Mouse (Mus musculus) neural tube, embryonic 13.5 days (tissue): ENCODE data around the gene Chrna1. TPM values are rescaled to one million over a fixed set of nuclear protein-coding genes. Genes with fewer than 3 reads are reported as not detected.
A peak's percentile ranks its signal among the peaks of the same experiment; 100 is the strongest.

Source experiments
- ATAC-seq: fragments of 200-750 bp; cut with Nextera tagmentation; 2 replicates; pipeline ENCODE4 v1.8.0; 2017; ENCODE audit warnings: low read depth, mild to moderate bottlenecking, moderate TSS enrichment, moderate library complexity
- H3K27ac ChIP-seq: fragments of 300-500 bp; sonication (generic); replicated peaks from 2 replicates; pipeline ENCODE4 v1.5.1; 2015; ENCODE audit warnings: moderate library complexity, mild to moderate bottlenecking, inconsistent platforms
- H3K27me3 ChIP-seq: fragments of 300-500 bp; sonication (generic); 2 replicates; pipeline ENCODE4 v1.6.1; 2015; ENCODE audit warnings: mild to moderate bottlenecking, inconsistent platforms
- H3K36me3 ChIP-seq: fragments of 300-500 bp; sonication (generic); 2 replicates; pipeline ENCODE4 v1.6.1; 2015; ENCODE audit warnings: mild to moderate bottlenecking, inconsistent platforms
- H3K4me1 ChIP-seq: fragments of 300-500 bp; sonication (generic); replicated peaks from 2 replicates; pipeline ENCODE4 v1.6.1; 2015; ENCODE audit warnings: inconsistent platforms
- H3K4me2 ChIP-seq: fragments of 300-500 bp; sonication (generic); 2 replicates; pipeline ENCODE4 v1.6.1; 2015; ENCODE audit warnings: inconsistent platforms, mild to moderate bottlenecking, moderate library complexity
- H3K4me3 ChIP-seq: fragments of 300-500 bp; sonication (generic); 2 replicates; pipeline ENCODE4 v1.5.1; 2015; ENCODE audit warnings: mild to moderate bottlenecking, inconsistent platforms
- H3K9ac ChIP-seq: fragments of 300-500 bp; sonication (generic); 2 replicates; pipeline ENCODE4 v1.6.1; 2015; ENCODE audit warnings: moderate library complexity, mild to moderate bottlenecking, inconsistent platforms
- H3K9me3 ChIP-seq: fragments of 300-500 bp; sonication (generic); 2 replicates; pipeline ENCODE4 v1.6.1; 2016; ENCODE audit warnings: inconsistent platforms
- WGBS: fragments of 180-500 bp; shearing (Covaris S2); methylation state at CpG from one replicate; pipeline ENCODE4 v1.1.7; 2015; 5-methylcytosine and 5-hydroxymethylcytosine counted together
- polyA plus RNA-seq: library from polyadenylated mRNA; unstranded; fragments of >200 nt; fragmentation: Nextera tagmentation; extraction: Ambion mirVana; gene quantifications from 2 replicates; pipeline ENCODE4 v1.2.1, GENCODE M21; 2015

The Chrna1 gene
- polyA plus RNA-seq, 1 experiment from 2014 or later: 0.52 TPM

GRCm38 (mm10) chr2:73607146-73607545 lies 27.0 kb upstream of the Chrna1 start:
- Histone ChIP-seq H3K4me2 (no peak overlapping the region), H3K4me1 (peaks cover 5% of the 10 kb centered on the region), H3K4me3 (no peak overlapping the region), H3K36me3 (peaks cover 19% of the 10 kb centered on the region), H3K27me3 (no peaks in the 10 kb centered on the region), H3K9ac (no peak overlapping the region), H3K9me3 (no peaks in the 10 kb centered on the region), H3K27ac (no peak overlapping the region; the same call in 1 of the 2 replicates)
- 60% methylated on average over 2 of the region's 2 CpGs for WGBS
- no peak for ATAC-seq

- Histone ChIP-seq H3K36me3 (peaks cover 16% of the 10 kb centered on the region), H3K9ac (no peak overlapping the region)
- 94% methylated on average over 6 of the region's 6 CpGs for WGBS
Measured at GRCm38 (mm10) chr2:73606616-73607015, 26.5 kb upstream of the Chrna1 start.

GRCm38 (mm10) chr2:73605077-73605476 lies 24.9 kb upstream of the Chrna1 start:
- 69% methylated on average over 8 of the region's 8 CpGs for WGBS
- Histone ChIP-seq H3K4me1 (peaks cover 5% of the 10 kb centered on the region), H3K36me3 (0 out of 2 replicates have a peak, but pooled peaks cover 2% of the 10 kb centered on the region), H3K9me3 (no peaks in the 10 kb centered on the region), H3K4me3 (no peak overlapping the region), H3K27me3 (no peaks in the 10 kb centered on the region), H3K27ac (no peak overlapping the region), H3K9ac (no peak overlapping the region), H3K4me2 (no peak overlapping the region)
- ATAC-seq: 0 out of 2 replicates have a peak, but pooled peaks have one; percentile 45

More at GRCm38 (mm10) chr2:73606616-73607015, 26.5 kb upstream of the Chrna1 start:
- Histone ChIP-seq H3K27me3 (no peaks in the 10 kb centered on the region), H3K4me3 (no peak overlapping the region), H3K4me1 (peaks cover 5% of the 10 kb centered on the region), H3K4me2 (no peak overlapping the region), H3K9me3 (no peaks in the 10 kb centered on the region), H3K27ac (no peak overlapping the region)
- no peak for ATAC-seq

DNA sequence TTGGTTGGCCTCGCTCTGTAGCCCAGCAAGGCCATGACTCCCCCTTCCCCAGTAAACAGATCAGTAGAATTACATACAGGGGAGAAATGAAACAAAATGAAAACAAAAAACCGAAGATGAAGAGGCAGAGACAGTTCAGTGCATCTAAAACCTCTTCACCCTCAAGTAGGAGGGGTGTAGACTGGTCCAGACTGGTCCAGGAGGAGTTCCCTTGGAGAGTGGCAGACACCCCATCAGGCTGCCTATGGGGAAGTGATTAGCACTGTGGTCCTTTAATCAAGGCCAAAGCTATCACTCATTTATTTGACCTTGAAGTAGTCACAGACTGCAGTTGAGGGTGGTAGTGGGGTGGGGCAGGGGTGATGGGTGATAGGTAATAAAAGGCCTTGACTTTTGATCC lies 24.4 kb upstream of the Chrna1 start:
- Histone ChIP-seq H3K27me3 (no peaks in the 10 kb centered on the region), H3K36me3 (no peaks in the 10 kb centered on the region), H3K9ac (no peak overlapping the region), H3K4me1 (peaks cover 5% of the 10 kb centered on the region), H3K9me3 (no peaks in the 10 kb centered on the region), H3K4me2 (no peak overlapping the region), H3K4me3 (no peak overlapping the region), H3K27ac (no peak overlapping the region)
- ATAC-seq: no peak
- 85% methylated on average over 2 of the region's 2 CpGs for WGBS

DNA sequence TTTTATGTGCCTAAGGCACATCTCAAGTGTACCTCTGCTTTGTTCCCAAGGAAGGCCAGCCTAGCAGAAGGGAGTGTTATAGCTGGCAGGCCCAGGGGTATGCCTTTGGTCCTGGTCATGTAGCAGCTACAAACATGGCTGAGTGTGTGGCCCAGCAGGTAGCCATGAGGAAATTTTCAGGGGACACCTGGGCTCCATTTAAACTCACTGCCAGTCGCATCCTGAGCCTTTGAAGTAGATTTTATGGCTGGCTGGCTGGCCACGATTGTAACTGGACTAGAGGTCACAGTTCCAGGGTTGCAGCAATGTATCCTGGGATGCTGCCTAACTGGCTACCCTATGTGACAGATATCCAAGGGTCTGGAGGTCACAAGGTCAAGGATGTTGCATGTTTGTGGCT lies 20.5 kb upstream of the Chrna1 start:
- no peak overlapping the region for H3K27ac ChIP-seq
- H3K4me3 ChIP-seq: no peak overlapping the region
- no peak overlapping the region for H3K9ac ChIP-seq
- H3K4me1 ChIP-seq: peaks cover 5% of the 10 kb centered on the region
- WGBS: 14% methylated on average over 2 of the region's 2 CpGs
- H3K9me3 ChIP-seq: no peaks in the 10 kb centered on the region
- no peaks in the 10 kb centered on the region for H3K36me3 ChIP-seq
- no peak overlapping the region for H3K4me2 ChIP-seq
- no peaks in the 10 kb centered on the region for H3K27me3 ChIP-seq
- ATAC-seq: no peak

DNA sequence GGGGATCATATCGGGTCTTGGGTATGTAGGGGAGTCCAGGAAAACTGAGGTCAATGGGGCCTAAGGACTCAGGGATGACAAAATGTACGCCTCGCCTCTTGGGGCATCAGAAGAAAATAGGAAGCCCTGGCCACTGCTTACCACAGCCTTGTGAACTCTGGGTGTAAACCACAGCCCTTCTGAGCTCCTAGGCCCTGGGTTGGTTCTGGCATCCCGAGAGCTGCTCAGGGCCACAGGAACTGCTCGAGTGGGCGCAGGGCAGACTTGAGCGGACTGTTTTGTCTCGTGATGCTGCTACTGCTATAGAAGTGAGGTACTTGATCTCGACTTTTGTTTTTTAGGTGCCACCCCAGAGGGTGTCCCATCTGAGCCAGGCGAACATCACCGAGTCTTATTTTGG lies 17.6 kb upstream of the Chrna1 start:
- no peaks in the 10 kb centered on the region for H3K27me3 ChIP-seq
- no peaks in the 10 kb centered on the region for H3K36me3 ChIP-seq
- no peak overlapping the region for H3K9ac ChIP-seq
- no peak overlapping the region for H3K27ac ChIP-seq
- ATAC-seq: no peak
- H3K4me1 ChIP-seq: 0 out of 2 replicates have a peak, but pooled peaks cover 4% of the 10 kb centered on the region
- WGBS: 94% methylated on average over 11 of the region's 11 CpGs
- H3K4me3 ChIP-seq: no peak overlapping the region
- H3K9me3 ChIP-seq: no peaks in the 10 kb centered on the region
- H3K4me2 ChIP-seq: no peak overlapping the region

GRCm38 (mm10) chr2:73596786-73597185 lies 16.6 kb upstream of the Chrna1 start:
- H3K27ac ChIP-seq: no peak overlapping the region
- no peak for ATAC-seq
- no peaks in the 10 kb centered on the region for H3K9me3 ChIP-seq
- H3K4me3 ChIP-seq: no peak overlapping the region
- H3K27me3 ChIP-seq: no peaks in the 10 kb centered on the region
- peaks cover 10% of the 10 kb centered on the region; the same call in 1 of the 2 replicates for H3K4me1 ChIP-seq
- no peaks in the 10 kb centered on the region for H3K36me3 ChIP-seq
- WGBS: 33% methylated on average over 9 of the region's 9 CpGs
- H3K9ac ChIP-seq: no peak overlapping the region
- 0 out of 2 replicates have a peak overlapping the region, but pooled peaks have one; percentile 16 for H3K4me2 ChIP-seq

DNA sequence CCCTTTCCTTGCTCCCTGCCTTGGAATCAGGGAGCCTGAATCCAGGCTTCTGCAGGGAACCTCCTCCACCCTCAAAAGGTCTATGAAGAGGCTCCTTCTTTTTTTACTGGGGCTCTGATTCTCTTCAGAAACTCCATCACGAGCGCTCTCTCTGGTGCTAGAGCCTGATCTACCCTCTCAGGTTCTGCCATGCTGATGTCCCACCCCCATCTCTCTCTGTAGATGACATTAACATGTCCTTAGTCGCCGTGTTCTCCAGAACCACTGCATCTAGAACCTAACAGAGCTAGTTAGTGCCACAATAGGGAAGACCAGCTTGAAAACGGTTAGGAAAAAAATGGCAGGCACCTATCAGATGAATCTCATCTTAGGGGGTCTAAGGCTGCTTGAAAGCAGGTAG lies 16.2 kb upstream of the Chrna1 start:
- H3K4me1 ChIP-seq: peaks cover 10% of the 10 kb centered on the region; the same call in 1 of the 2 replicates
- no peaks in the 10 kb centered on the region for H3K27me3 ChIP-seq
- ATAC-seq: no peak
- H3K9me3 ChIP-seq: no peaks in the 10 kb centered on the region
- H3K4me2 ChIP-seq: 0 out of 2 replicates have a peak overlapping the region, but pooled peaks have one; percentile 16
- no peak overlapping the region for H3K4me3 ChIP-seq
- no peaks in the 10 kb centered on the region for H3K36me3 ChIP-seq
- 73% methylated on average over 5 of the region's 5 CpGs for WGBS
- no peak overlapping the region for H3K9ac ChIP-seq
- H3K27ac ChIP-seq: no peak overlapping the region

DNA sequence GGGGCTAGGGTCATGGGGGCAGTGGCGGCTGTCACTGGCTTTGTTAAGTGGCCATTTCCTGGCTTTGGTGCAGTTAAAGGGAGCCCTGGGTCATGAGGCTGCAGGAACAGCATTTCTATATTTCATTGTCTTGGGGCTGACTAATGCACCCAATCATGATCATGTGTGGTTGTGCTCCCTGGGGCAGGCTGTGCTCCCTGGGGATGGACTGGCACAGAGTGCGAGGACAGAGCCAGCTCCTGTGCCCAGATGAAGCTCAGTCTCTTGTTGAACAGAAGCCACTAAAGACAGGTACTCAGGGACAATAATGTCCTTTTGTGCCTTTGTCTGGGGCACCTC lies 12.9 kb upstream of the Chrna1 start:
- peaks cover 25% of the 10 kb centered on the region for H3K4me1 ChIP-seq
- no peak overlapping the region for H3K9ac ChIP-seq
- no peak overlapping the region for H3K4me3 ChIP-seq
- no peaks in the 10 kb centered on the region for H3K9me3 ChIP-seq
- no peak overlapping the region for H3K27ac ChIP-seq
- no peak for ATAC-seq
- H3K27me3 ChIP-seq: no peaks in the 10 kb centered on the region; the same call in 1 of the 2 replicates
- 70% methylated on average over 2 of the region's 2 CpGs for WGBS
- H3K36me3 ChIP-seq: no peaks in the 10 kb centered on the region
- H3K4me2 ChIP-seq: no peak overlapping the region

GRCm38 (mm10) chr2:73592231-73593100 lies 12.3 kb upstream of the Chrna1 start:
- Histone ChIP-seq H3K27me3 (no peaks in the 10 kb centered on the region; the same call in 1 of the 2 replicates), H3K4me2 (no peak overlapping the region), H3K9me3 (no peaks in the 10 kb centered on the region), H3K27ac (no peak overlapping the region), H3K9ac (no peak overlapping the region), H3K4me1 (peaks cover 25% of the 10 kb centered on the region), H3K4me3 (no peak overlapping the region), H3K36me3 (no peaks in the 10 kb centered on the region)
- 82% methylated on average over 14 of the region's 14 CpGs for WGBS
- no peak for ATAC-seq

DNA sequence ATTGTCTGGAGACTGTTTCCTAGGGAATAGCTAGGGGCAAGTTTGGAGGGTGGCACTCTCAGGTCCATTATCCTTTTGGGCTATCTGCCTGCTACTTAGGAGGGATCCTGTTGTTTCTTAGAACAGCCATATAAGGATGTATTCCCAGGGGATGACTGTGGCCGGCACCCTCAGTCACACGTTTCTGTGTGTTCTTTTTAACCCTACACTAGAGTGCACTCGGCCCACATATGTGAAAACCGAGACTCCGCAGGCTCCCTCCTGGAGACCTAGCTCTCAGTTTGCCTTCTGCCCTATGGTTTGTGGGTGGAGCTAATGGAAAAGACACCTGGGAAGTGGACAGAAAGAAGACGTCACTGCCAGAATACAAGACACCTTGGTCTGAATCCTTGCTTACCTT lies 11.1 kb upstream of the Chrna1 start:
- Histone ChIP-seq H3K27me3 (peaks cover 4% of the 10 kb centered on the region; the same call in 1 of the 2 replicates), H3K9me3 (no peaks in the 10 kb centered on the region), H3K4me2 (no peak overlapping the region), H3K27ac (no peak overlapping the region), H3K4me3 (no peak overlapping the region), H3K9ac (no peak overlapping the region), H3K36me3 (no peaks in the 10 kb centered on the region), H3K4me1 (peaks cover 25% of the 10 kb centered on the region)
- no peak for ATAC-seq
- WGBS: 57% methylated on average over 6 of the region's 6 CpGs

DNA sequence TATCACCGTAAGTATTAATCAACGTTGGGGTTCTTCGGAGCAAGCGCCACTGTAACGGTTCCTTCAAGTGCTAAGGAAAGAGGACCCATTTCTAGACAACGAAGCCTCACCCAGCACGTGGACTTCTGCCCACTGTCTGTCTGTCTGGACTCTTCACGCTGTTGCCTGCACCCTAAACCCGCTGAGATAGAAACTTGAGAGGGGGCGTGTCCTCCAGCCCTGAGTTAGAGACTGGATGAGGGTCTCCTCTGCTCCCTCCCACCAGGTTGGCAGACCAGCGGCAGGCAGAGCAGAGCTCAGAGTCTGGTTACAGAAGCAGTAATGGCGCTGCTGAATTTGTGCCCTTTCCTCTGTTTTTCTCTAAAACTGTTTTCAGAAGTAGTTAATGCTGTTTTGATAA lies 10.0 kb upstream of the Chrna1 start:
- Histone ChIP-seq H3K9ac (0 out of 2 replicates have a peak overlapping the region, but pooled peaks have one; percentile 39), H3K27me3 (peaks cover 5% of the 10 kb centered on the region; the same call in 1 of the 2 replicates), H3K4me3 (peak overlapping the region; percentile 17), H3K4me1 (peaks cover 32% of the 10 kb centered on the region), H3K9me3 (no peaks in the 10 kb centered on the region), H3K36me3 (no peaks in the 10 kb centered on the region), H3K27ac (no peak overlapping the region), H3K4me2 (peak overlapping the region; percentile 52)
- ATAC-seq: no peak
- WGBS: 15% methylated on average over 12 of the region's 12 CpGs
